Mouse (Mus musculus): ENCODE measurements at regions not wholly inside any gene's neighbourhood (a gene's known extent, or its start where the extent isn't known, plus 50 kb on each side); places are given as distances from the start of the nearest gene placed in this dataset.

GRCm38 (mm10) chr8:116174891-116175290, 329.9 kb upstream of the Dynlrb2 start:
- no peaks in the 10 kb centered on the region for H3K27me3 ChIP-seq (replicated peaks; ENCODE audit: control insufficient read depth, insufficient read depth, low read length)
- no peak overlapping the region for H3K9ac ChIP-seq (ENCODE audit: low read length)
- ATAC-seq (replicated peaks; ENCODE audit: low FRiP score, low TSS enrichment, low read depth) (no peak), DNase-seq (ENCODE audit: low spot score) (no peak)
- no peaks in the 10 kb centered on the region for H3K9me3 ChIP-seq (ENCODE audit: control insufficient read depth, low read length)
- H3K4me3 ChIP-seq (ENCODE audit: low read depth, low read length) = no peak overlapping the region
- no peak overlapping the region for H3K27ac ChIP-seq (ENCODE audit: low read depth)
- H3K4me2 ChIP-seq (ENCODE audit: low read length) = no peak overlapping the region
- H3K36me3 ChIP-seq (ENCODE audit: control insufficient read depth, insufficient read depth, low read length) = no peaks in the 10 kb centered on the region
- WGBS = 38% methylated on average over 3 of the region's 3 CpGs
- no peaks in the 10 kb centered on the region for H3K4me1 ChIP-seq (replicated peaks; ENCODE audit: control insufficient read depth, insufficient read depth, low read length)

- WGBS = 32% methylated on average over 1 of the region's 1 CpGs
- H3K9ac ChIP-seq (ENCODE audit: low read length) = no peak overlapping the region
- no peak for DNase-seq (ENCODE audit: low spot score)
These were observed 330.8 kb upstream of the Dynlrb2 start for GRCm38 (mm10) chr8:116173961-116174360.

GRCm38 (mm10) chr8:116167874-116168273, 336.9 kb upstream of the Dynlrb2 start:
- H3K4me1 ChIP-seq (replicated peaks; ENCODE audit: control insufficient read depth, insufficient read depth, low read length) = no peaks in the 10 kb centered on the region
- H3K4me2 ChIP-seq (ENCODE audit: low read length) = no peak overlapping the region
- ATAC-seq (replicated peaks; ENCODE audit: low FRiP score, low TSS enrichment, low read depth) = no peak
- WGBS = 46% methylated on average over 4 of the region's 4 CpGs
- H3K9me3 ChIP-seq (ENCODE audit: control insufficient read depth, low read length) = no peaks in the 10 kb centered on the region
- no peak overlapping the region for H3K27ac ChIP-seq (ENCODE audit: low read depth)
- H3K9ac ChIP-seq (ENCODE audit: low read length) = no peak overlapping the region
- no peak for DNase-seq (ENCODE audit: low spot score)
- H3K27me3 ChIP-seq (replicated peaks; ENCODE audit: control insufficient read depth, insufficient read depth, low read length) = no peaks in the 10 kb centered on the region
- no peak overlapping the region for H3K4me3 ChIP-seq (ENCODE audit: low read depth, low read length)
- no peaks in the 10 kb centered on the region for H3K36me3 ChIP-seq (ENCODE audit: control insufficient read depth, insufficient read depth, low read length)

More at GRCm38 (mm10) chr8:116173961-116174360, 330.8 kb upstream of the Dynlrb2 start:
- Histone ChIP-seq H3K9me3 (ENCODE audit: control insufficient read depth, low read length) (no peaks in the 10 kb centered on the region), H3K36me3 (ENCODE audit: control insufficient read depth, insufficient read depth, low read length) (no peaks in the 10 kb centered on the region), H3K4me1 (replicated peaks; ENCODE audit: control insufficient read depth, insufficient read depth, low read length) (no peaks in the 10 kb centered on the region), H3K4me3 (ENCODE audit: low read depth, low read length) (no peak overlapping the region), H3K4me2 (ENCODE audit: low read length) (no peak overlapping the region), H3K27ac (ENCODE audit: low read depth) (no peak overlapping the region), H3K27me3 (replicated peaks; ENCODE audit: control insufficient read depth, insufficient read depth, low read length) (no peaks in the 10 kb centered on the region)
- ATAC-seq (replicated peaks; ENCODE audit: low FRiP score, low TSS enrichment, low read depth) = no peak

GRCm38 (mm10) chr8:116164989-116165299, 339.8 kb upstream of the Dynlrb2 start:
- no peak overlapping the region for H3K4me2 ChIP-seq (ENCODE audit: low read length)
- H3K4me1 ChIP-seq (replicated peaks; ENCODE audit: control insufficient read depth, insufficient read depth, low read length) = no peaks in the 10 kb centered on the region
- no peak overlapping the region for H3K4me3 ChIP-seq (ENCODE audit: low read depth, low read length)
- H3K27ac ChIP-seq (ENCODE audit: low read depth) = no peak overlapping the region
- no peaks in the 10 kb centered on the region for H3K36me3 ChIP-seq (ENCODE audit: control insufficient read depth, insufficient read depth, low read length)
- H3K27me3 ChIP-seq (replicated peaks; ENCODE audit: control insufficient read depth, insufficient read depth, low read length) = no peaks in the 10 kb centered on the region
- DNase-seq (ENCODE audit: low spot score) (no peak), ATAC-seq (replicated peaks; ENCODE audit: low FRiP score, low TSS enrichment, low read depth) (no peak)
- WGBS = 29% methylated on average over 8 of the region's 8 CpGs
- H3K9ac ChIP-seq (ENCODE audit: low read length) = no peak overlapping the region
- no peaks in the 10 kb centered on the region for H3K9me3 ChIP-seq (ENCODE audit: control insufficient read depth, low read length)

- Histone ChIP-seq H3K9ac (ENCODE audit: low read length) (no peak overlapping the region), H3K27me3 (replicated peaks; ENCODE audit: control insufficient read depth, insufficient read depth, low read length) (no peaks in the 10 kb centered on the region), H3K4me3 (ENCODE audit: low read depth, low read length) (no peak overlapping the region), H3K4me1 (replicated peaks; ENCODE audit: control insufficient read depth, insufficient read depth, low read length) (no peaks in the 10 kb centered on the region), H3K9me3 (ENCODE audit: control insufficient read depth, low read length) (no peaks in the 10 kb centered on the region), H3K4me2 (ENCODE audit: low read length) (no peak overlapping the region), H3K27ac (ENCODE audit: low read depth) (no peak overlapping the region), H3K36me3 (ENCODE audit: control insufficient read depth, insufficient read depth, low read length) (no peaks in the 10 kb centered on the region)
- peak; percentile 31 for DNase-seq (ENCODE audit: low spot score)
- WGBS = 53% methylated on average over 5 of the region's 5 CpGs
- ATAC-seq (replicated peaks; ENCODE audit: low FRiP score, low TSS enrichment, low read depth) = no peak
These were observed 340.4 kb upstream of the Dynlrb2 start for GRCm38 (mm10) chr8:116164190-116164988.

- no peak for ATAC-seq (replicated peaks; ENCODE audit: low FRiP score, low TSS enrichment, low read depth)
- no peaks in the 10 kb centered on the region for H3K27me3 ChIP-seq (replicated peaks; ENCODE audit: control insufficient read depth, insufficient read depth, low read length)
- H3K36me3 ChIP-seq (ENCODE audit: control insufficient read depth, insufficient read depth, low read length) = no peaks in the 10 kb centered on the region
- whole genome bisulfite sequencing = 70% methylated on average over 5 of the region's 5 CpGs
- no peak overlapping the region for H3K4me3 ChIP-seq (ENCODE audit: low read depth, low read length)
- no peak overlapping the region for H3K9ac ChIP-seq (ENCODE audit: low read length)
- no peak for DNase-seq (ENCODE audit: low spot score)
- H3K27ac ChIP-seq (ENCODE audit: low read depth) = no peak overlapping the region
- no peak overlapping the region for H3K4me2 ChIP-seq (ENCODE audit: low read length)
- no peaks in the 10 kb centered on the region for H3K4me1 ChIP-seq (replicated peaks; ENCODE audit: control insufficient read depth, insufficient read depth, low read length)
- H3K9me3 ChIP-seq (ENCODE audit: control insufficient read depth, low read length) = no peaks in the 10 kb centered on the region
These were observed 343.8 kb upstream of the Dynlrb2 start for GRCm38 (mm10) chr8:116160932-116161331.

- WGBS = 49% methylated on average over 13 of the region's 13 CpGs
- H3K27ac ChIP-seq (ENCODE audit: low read depth) = no peak overlapping the region
- H3K4me2 ChIP-seq (ENCODE audit: low read length) = no peak overlapping the region
- DNase-seq (ENCODE audit: low spot score) = peak; percentile 66
- no peak for ATAC-seq (replicated peaks; ENCODE audit: low FRiP score, low TSS enrichment, low read depth)
- no peaks in the 10 kb centered on the region for H3K27me3 ChIP-seq (replicated peaks; ENCODE audit: control insufficient read depth, insufficient read depth, low read length)
- no peak overlapping the region for H3K4me3 ChIP-seq (ENCODE audit: low read depth, low read length)
- H3K4me1 ChIP-seq (replicated peaks; ENCODE audit: control insufficient read depth, insufficient read depth, low read length) = no peaks in the 10 kb centered on the region
- H3K36me3 ChIP-seq (ENCODE audit: control insufficient read depth, insufficient read depth, low read length) = no peaks in the 10 kb centered on the region
- no peak overlapping the region for H3K9ac ChIP-seq (ENCODE audit: low read length)
- 0 out of 2 replicates have a peak, but pooled peaks cover 3% of the 10 kb centered on the region for H3K9me3 ChIP-seq (ENCODE audit: control insufficient read depth, low read length)
These were observed 360.8 kb upstream of the Dynlrb2 start for GRCm38 (mm10) chr8:116143687-116144573.

- no peak overlapping the region for H3K4me2 ChIP-seq (ENCODE audit: low read length)
- 0 out of 2 replicates have a peak, but pooled peaks cover 3% of the 10 kb centered on the region for H3K9me3 ChIP-seq (ENCODE audit: control insufficient read depth, low read length)
- no peaks in the 10 kb centered on the region for H3K4me1 ChIP-seq (replicated peaks; ENCODE audit: control insufficient read depth, insufficient read depth, low read length)
- no peaks in the 10 kb centered on the region for H3K27me3 ChIP-seq (replicated peaks; ENCODE audit: control insufficient read depth, insufficient read depth, low read length)
- 83% methylated on average over 5 of the region's 5 CpGs for WGBS
- H3K9ac ChIP-seq (ENCODE audit: low read length) = no peak overlapping the region
- DNase-seq (ENCODE audit: low spot score) (no peak), ATAC-seq (replicated peaks; ENCODE audit: low FRiP score, low TSS enrichment, low read depth) (no peak)
- H3K27ac ChIP-seq (ENCODE audit: low read depth) = no peak overlapping the region
- H3K4me3 ChIP-seq (ENCODE audit: low read depth, low read length) = no peak overlapping the region
- H3K36me3 ChIP-seq (ENCODE audit: control insufficient read depth, insufficient read depth, low read length) = no peaks in the 10 kb centered on the region
These were observed 363.4 kb upstream of the Dynlrb2 start for GRCm38 (mm10) chr8:116141363-116141762.
